Mouse (Mus musculus) heart, embryonic 10.5 days (tissue): ENCODE data around the gene Gbx1. TPM values are rescaled to one million over a fixed set of nuclear protein-coding genes. Genes with fewer than 3 reads are reported as not detected.
"Not testable (repeated sequence)": the region's sequence is repeated elsewhere in the genome, so short reads cannot be mapped to it uniquely, and the experiment has no call there.

Source experiments
- DNase-seq: peaks from one replicate; pipeline ENCODE4 v3.0.0-alpha.2; 2017; ENCODE audit warnings: low spot score
- H3K27ac ChIP-seq: fragments of 300-500 bp; sonication (generic); 2 replicates; pipeline ENCODE4 v1.5.1; 2016; ENCODE audit warnings: mild to moderate bottlenecking
- H3K27me3 ChIP-seq: fragments of 300-500 bp; sonication (generic); 2 replicates; pipeline ENCODE4 v1.6.1; 2016; ENCODE audit warnings: mild to moderate bottlenecking; ENCODE audit not compliant: poor library complexity, insufficient read depth, severe bottlenecking
- H3K36me3 ChIP-seq: fragments of 300-500 bp; sonication (generic); 2 replicates; pipeline ENCODE4 v1.6.1; 2016; ENCODE audit warnings: mild to moderate bottlenecking, moderate library complexity
- H3K4me1 ChIP-seq: fragments of 300-500 bp; sonication (generic); 2 replicates; pipeline ENCODE4 v1.6.1; 2016; ENCODE audit warnings: mild to moderate bottlenecking
- H3K4me3 ChIP-seq: fragments of 300-500 bp; sonication (generic); 2 replicates; pipeline ENCODE4 v1.5.1; 2016; ENCODE audit warnings: mild to moderate bottlenecking, moderate library complexity
- H3K9me3 ChIP-seq: fragments of 300-500 bp; sonication (generic); 2 replicates; pipeline ENCODE4 v1.6.1; 2016; ENCODE audit warnings: mild to moderate bottlenecking, moderate library complexity
- WGBS: fragments of 180-500 bp; shearing (Covaris S2); methylation state at CpG from one replicate; pipeline ENCODE4 v1.1.7; 2016; 5-methylcytosine and 5-hydroxymethylcytosine counted together
- polyA plus RNA-seq: library from polyadenylated mRNA; unstranded; fragments of >200 nt; fragmentation: Nextera tagmentation; extraction: Ambion mirVana; gene quantifications from 2 replicates; pipeline ENCODE4 v1.2.1, GENCODE M21; 2016

The Gbx1 gene
- 0.06 TPM in 1 of 2 replicates, not detected in the other for polyA plus RNA-seq

DNA sequence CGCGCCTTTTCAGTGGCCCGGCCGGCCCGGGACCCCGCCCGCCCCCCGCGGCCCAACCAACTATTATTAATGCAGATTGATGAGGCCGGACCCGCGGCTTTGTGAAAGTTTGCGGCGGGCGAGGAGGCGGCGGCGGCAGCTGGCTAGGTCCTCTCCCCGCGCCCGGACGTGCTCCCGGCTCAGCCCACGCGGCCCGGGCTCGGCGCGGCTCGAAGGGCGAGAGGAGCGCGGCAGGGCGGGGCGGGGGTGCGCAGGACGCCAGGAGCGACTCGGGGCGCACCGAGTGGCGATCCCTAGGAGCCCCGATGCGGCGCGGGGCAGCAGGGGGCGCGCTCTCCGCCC is at the start of gene Gbx1:
TSS of gene Gbx1 (minus strand) at position 314 of the 342 bp plus-strand sequence.
- no peaks in the 10 kb centered on the region for H3K36me3 ChIP-seq
- WGBS: under 1% methylated on average over 49 of the region's 49 CpGs
- no peak for DNase-seq
- H3K27me3 ChIP-seq: peaks cover 97% of the 10 kb centered on the region
- H3K27ac ChIP-seq: peak within 1 kb of the TSS; percentile 62; the same call in 1 of the 2 replicates
- H3K9me3 ChIP-seq: no peaks in the 10 kb centered on the region
- H3K4me1 ChIP-seq: peaks cover 18% of the 10 kb centered on the region
- peak within 1 kb of the TSS; percentile 62 for H3K4me3 ChIP-seq

DNA sequence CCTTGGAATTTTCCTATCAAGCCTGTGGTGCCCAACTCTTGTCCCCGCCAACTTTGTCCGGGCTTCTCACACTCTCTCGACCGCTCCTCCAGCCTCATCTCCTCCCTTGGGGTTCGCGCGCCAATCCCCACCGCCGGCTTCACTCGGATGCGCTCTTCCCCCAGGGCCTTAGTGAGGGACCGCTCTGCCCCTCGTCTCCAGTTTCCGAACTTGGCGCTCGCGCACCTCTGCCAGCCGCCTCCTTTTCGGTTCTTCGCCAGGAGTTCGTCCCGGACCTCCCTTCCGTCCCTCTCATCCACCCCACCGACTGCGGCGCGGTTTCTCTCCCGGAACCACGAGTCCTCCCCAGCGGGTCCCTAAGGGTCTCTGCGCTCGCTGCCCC is 49.8 kb upstream of the Gbx1 start:
- peaks cover 35% of the 10 kb centered on the region for H3K36me3 ChIP-seq
- peaks cover 14% of the 10 kb centered on the region for H3K4me1 ChIP-seq
- no peaks in the 10 kb centered on the region for H3K9me3 ChIP-seq
- WGBS: under 1% methylated on average over 32 of the region's 32 CpGs
- no peak for DNase-seq
- H3K4me3 ChIP-seq: peak overlapping the region; percentile 83
- peak overlapping the region; percentile 90 for H3K27ac ChIP-seq
- H3K27me3 ChIP-seq: no peaks in the 10 kb centered on the region

DNA sequence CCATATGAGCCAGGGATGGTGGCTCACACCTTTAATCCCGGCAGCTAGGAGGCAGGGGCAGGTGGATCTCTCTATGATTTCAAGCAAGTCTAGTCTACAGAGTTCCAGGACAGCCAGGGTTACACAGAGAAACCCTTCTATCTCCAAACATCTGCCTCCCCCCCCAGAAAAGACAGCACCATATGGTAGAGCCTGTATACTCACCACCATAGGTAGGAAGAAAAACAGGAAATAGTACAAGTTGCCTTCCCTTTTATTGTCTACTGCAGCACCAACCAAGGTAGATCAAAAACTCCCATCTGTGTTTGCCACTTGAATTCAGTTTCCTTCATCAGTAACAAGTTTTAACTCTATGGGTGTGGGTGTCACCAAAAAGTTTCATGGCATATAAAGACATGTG is 48.9 kb upstream of the Gbx1 start:
- H3K4me3 ChIP-seq: peak overlapping the region; percentile 83
- 80% methylated on average over 1 of the region's 1 CpGs for WGBS
- H3K36me3 ChIP-seq: peaks cover 43% of the 10 kb centered on the region
- H3K27me3 ChIP-seq: no peaks in the 10 kb centered on the region
- no peaks in the 10 kb centered on the region for H3K9me3 ChIP-seq
- no peak overlapping the region for H3K27ac ChIP-seq
- peaks cover 14% of the 10 kb centered on the region for H3K4me1 ChIP-seq
- DNase-seq: no peak

DNA sequence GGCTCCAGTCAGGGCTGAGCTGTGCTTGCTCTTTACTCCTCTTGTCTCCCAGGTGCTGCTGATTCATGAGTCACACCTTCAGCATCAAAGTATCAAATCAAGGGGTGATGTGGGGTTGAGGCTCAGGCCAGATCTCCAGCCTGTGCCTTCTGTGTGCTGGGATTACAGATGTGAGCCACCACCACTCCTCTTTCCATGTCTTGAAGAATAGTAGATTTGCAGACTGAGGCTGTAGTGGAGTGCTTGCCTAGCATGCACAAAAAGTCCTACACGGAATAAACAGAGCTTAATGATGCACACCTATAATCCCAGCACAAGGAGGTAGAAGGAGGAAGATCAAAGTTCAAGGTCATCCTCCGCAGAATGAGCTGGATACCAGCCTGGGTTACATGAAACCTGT is 29.7 kb upstream of the Gbx1 start, which contains the start of gene 4931409K22Rik:
TSS of gene 4931409K22Rik (minus strand) at position 101 of the 400 bp plus-strand sequence.
- WGBS: 65% methylated on average over 2 of the region's 2 CpGs
- Histone ChIP-seq H3K4me3 (no peak within 1 kb of the TSS), H3K27me3 (peaks cover 18% of the 10 kb centered on the region), H3K36me3 (no peaks in the 10 kb centered on the region), H3K27ac (no peak within 1 kb of the TSS), H3K9me3 (no peaks in the 10 kb centered on the region), H3K4me1 (peaks cover 2% of the 10 kb centered on the region)
- no peak for DNase-seq

DNA sequence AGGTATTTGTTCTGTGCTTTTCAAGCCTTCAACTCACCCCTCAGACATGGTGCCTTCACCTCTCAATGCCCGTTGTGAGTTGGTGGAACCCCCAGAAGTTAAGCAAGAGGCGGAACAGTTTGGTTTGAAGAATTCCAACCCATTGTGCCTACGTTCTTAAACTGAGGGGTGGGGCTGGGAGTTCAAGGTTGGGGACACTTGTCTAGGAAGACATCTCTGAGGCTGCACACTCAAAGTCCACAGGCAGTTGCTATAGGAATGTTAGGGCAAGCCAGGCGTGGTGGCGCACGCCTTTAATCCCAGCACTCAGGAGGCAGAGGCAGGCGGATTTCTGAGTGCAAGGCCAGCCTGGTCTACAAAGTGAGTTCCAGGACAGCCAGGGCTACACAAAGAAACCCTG is 28.3 kb upstream of the Gbx1 start:
- H3K36me3 ChIP-seq, H3K9me3 ChIP-seq, H3K27ac ChIP-seq, H3K4me3 ChIP-seq, DNase-seq: not testable (repeated sequence)
- peaks cover 16% of the 10 kb centered on the region for H3K4me1 ChIP-seq
- H3K27me3 ChIP-seq: peaks cover 32% of the 10 kb centered on the region
- WGBS: 85% methylated on average over 7 of the region's 7 CpGs

DNA sequence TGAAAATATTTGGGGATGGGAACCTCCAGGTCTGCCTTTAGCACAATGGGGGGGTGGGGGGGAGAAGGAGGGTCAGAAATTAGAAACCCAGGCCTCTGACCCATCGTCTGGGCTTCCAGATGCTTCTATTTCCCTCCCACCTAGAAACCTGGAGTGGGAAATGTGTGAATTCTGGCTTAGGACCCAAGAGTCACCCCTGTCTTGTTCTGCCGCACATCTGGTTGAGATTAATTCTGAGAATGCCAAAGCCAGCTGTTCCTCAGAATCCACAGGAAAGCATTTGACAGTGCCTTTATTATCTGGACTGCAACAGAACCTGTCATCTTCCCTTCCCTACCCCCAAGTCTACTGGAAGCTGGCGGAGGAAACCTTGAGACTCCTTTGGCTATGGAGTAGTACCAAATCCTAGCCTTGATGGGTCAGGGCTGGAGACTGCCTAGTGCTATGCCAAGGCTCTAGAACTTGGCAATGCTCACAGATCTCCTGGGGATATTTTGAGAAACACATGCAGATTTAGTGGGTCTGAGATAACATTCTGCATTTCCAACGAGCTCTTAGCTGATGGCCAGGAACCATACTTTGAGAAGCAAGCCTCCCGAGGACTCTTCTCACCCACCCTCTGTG is 26.7 kb upstream of the Gbx1 start:
- no peak overlapping the region for H3K27ac ChIP-seq
- no peak for DNase-seq

DNA sequence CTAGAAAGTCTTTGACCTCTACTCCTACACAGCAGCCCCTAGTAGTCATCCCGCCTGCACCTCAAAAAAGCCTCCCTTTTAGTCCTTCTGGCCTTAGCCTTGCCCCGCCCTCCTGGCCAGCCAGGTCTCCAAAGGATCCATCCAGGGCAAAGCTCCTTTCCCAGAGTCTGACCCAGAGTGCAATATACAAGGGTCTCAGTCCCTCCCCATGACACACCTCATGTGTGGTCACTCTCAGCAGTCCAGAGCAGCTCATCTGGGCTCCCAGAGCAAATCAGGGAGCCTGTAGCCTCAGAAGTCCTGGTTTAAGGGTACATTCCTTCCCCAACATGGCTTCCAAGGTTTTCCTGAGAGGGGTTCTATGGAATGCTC is 24.3 kb upstream of the Gbx1 start:
- H3K9me3 ChIP-seq: no peaks in the 10 kb centered on the region
- H3K27ac ChIP-seq: peak overlapping the region; percentile 29; the same call in 1 of the 2 replicates
- H3K36me3 ChIP-seq: no peaks in the 10 kb centered on the region
- peak overlapping the region; percentile 36; the same call in 1 of the 2 replicates for H3K4me3 ChIP-seq
- WGBS: 41% methylated on average over 2 of the region's 2 CpGs
- DNase-seq: no peak
- H3K4me1 ChIP-seq: peaks cover 18% of the 10 kb centered on the region
- peaks cover 55% of the 10 kb centered on the region for H3K27me3 ChIP-seq

More for the DNA sequence above, 26.7 kb upstream of the Gbx1 start:
- peaks cover 16% of the 10 kb centered on the region for H3K4me1 ChIP-seq
- peaks cover 48% of the 10 kb centered on the region for H3K27me3 ChIP-seq
- H3K36me3 ChIP-seq: no peaks in the 10 kb centered on the region
- no peak overlapping the region for H3K4me3 ChIP-seq
- no peaks in the 10 kb centered on the region for H3K9me3 ChIP-seq
- WGBS: 67% methylated on average over 5 of the region's 5 CpGs

DNA sequence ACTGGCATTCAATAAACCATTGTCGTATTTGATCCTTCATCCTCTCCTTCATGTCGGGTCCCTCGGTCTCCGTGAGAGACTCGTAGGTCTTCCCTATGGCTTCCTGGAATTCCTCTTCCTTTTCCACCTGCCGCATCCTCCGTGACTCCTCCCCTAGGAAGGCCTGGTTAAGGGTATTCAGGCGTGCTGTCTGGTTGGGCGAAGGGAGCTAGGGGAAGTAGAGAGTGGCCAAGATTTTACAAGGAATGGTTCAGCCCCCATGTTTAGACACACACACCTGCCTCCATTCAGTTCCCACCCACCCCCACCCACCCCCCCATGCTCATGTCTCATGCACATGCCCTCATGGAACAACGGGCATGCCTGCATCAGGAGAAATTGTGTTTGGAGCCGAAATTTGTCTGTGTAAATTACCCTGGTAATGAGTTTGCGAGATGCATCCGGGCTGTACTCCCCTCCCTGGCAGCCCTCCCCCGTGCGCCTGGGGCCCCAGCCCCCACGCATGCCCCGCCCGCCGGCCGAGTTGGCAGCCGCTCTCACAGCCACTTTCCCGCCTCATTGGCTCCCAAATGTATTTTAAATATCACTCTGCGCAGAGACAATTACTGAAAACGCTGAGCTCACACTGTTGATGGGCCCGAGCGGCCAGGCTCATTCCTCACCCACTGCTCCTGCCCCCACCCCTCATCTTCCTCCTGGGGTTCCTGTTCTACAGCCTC is 23.8 kb upstream of the Gbx1 start:
- peaks cover 18% of the 10 kb centered on the region for H3K4me1 ChIP-seq
- H3K27ac ChIP-seq: peak overlapping the region; percentile 29; the same call in 1 of the 2 replicates
- 41% methylated on average over 26 of the region's 26 CpGs for WGBS
- H3K27me3 ChIP-seq: peaks cover 56% of the 10 kb centered on the region
- no peak for DNase-seq
- H3K4me3 ChIP-seq: peak overlapping the region; percentile 36; the same call in 1 of the 2 replicates
- H3K9me3 ChIP-seq: no peaks in the 10 kb centered on the region
- no peaks in the 10 kb centered on the region for H3K36me3 ChIP-seq

DNA sequence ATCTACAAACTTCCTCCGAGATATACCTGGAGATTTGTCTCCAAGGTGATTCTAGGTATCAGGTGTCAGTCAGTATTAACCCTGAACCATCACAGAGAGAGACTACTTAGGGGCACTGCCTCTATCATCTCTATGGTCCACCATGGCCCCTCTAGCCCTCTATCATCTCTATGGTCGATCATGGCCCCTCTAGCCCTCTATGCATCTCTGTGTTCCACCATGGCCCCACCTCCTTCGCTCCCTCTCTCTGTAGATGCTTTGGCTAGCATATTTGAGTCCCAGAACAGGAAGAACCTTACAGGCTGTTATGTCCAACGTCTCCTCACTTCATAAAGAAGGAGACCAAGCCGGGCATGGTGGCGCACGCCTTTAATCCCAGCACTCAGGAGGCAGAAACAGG is 15.6 kb upstream of the Gbx1 start:
- no peak overlapping the region for H3K4me3 ChIP-seq
- H3K27me3 ChIP-seq: peaks cover 20% of the 10 kb centered on the region
- WGBS: 75% methylated on average over 7 of the region's 7 CpGs
- no peak for DNase-seq
- H3K4me1 ChIP-seq: peaks cover 34% of the 10 kb centered on the region
- H3K27ac ChIP-seq: no peak overlapping the region
- H3K9me3 ChIP-seq: no peaks in the 10 kb centered on the region
- no peaks in the 10 kb centered on the region for H3K36me3 ChIP-seq

DNA sequence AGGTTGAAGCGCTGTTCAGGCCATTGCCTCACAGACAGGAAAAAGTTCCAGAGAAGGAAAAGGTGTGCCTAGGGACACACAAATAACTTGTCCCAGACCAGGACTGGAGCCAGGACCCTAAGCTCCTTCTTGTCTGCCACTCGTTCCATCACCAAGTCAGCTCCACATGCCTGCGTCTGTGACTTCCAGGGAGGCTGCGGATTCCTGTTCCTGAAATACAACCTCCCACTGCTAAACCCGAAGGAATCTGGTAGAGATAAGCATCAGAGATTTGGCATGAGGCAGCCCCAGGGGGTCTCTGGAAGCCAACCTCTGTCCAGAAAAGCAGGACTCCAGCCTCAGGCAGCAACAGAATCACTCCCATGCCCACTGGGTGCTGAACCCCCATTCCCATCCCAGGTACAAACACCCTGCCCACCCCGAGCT is 14.2 kb upstream of the Gbx1 start:
- H3K36me3 ChIP-seq: no peaks in the 10 kb centered on the region
- peaks cover 25% of the 10 kb centered on the region for H3K27me3 ChIP-seq
- H3K9me3 ChIP-seq: no peaks in the 10 kb centered on the region
- peak overlapping the region; percentile 54 for H3K4me3 ChIP-seq
- peaks cover 34% of the 10 kb centered on the region for H3K4me1 ChIP-seq
- peak overlapping the region; percentile 80; the same call in 1 of the 2 replicates for H3K27ac ChIP-seq
- 6% methylated on average over 6 of the region's 6 CpGs for WGBS
- no peak for DNase-seq

DNA sequence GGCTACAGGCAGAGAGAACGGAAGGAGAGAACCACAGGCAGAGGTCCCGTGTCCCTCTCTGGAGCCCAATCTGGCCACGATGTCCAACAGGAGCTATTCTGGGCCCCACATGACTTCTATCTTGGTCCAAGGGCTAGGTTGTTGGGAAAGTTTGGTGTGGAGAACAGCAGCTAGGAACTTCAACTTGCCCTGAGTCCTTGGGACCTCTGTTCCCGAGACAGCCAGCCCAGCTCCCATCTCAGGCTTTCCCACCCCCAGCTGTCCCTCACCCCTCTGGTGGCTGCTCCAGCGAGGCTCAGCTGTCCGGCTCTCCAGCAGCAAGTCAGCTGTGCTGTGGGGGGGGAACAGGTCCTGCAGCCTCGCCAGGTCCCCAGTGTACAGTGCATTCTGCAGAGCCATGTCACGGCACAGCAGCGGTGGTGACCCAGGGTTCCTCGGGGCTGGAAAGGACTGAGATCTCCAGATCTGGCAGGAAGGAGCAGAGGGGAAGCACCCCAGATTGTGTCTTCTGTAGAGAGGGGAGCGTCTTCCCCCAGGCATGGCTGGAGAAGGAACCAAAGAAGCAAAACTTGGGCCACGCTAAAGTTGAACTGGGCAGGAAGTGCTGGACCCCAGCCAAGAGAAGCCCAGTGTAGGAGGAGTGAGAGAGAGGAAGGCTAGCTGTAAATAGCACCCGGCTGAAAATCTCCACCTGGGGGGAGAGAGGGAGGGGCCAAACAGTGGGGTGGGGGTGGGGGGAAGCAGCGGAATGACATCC is 13.6 kb upstream of the Gbx1 start, which contains the start of gene Asb10:
TSS of gene Asb10 (minus strand) at position 592 of the 757 bp plus-strand sequence.
- Histone ChIP-seq H3K9me3 (no peaks in the 10 kb centered on the region), H3K4me3 (peak within 1 kb of the TSS; percentile 54), H3K27ac (peak within 1 kb of the TSS; percentile 80), H3K4me1 (peaks cover 34% of the 10 kb centered on the region), H3K36me3 (no peaks in the 10 kb centered on the region), H3K27me3 (peaks cover 29% of the 10 kb centered on the region)
- WGBS: 17% methylated on average over 14 of the region's 14 CpGs
- DNase-seq: no peak

DNA sequence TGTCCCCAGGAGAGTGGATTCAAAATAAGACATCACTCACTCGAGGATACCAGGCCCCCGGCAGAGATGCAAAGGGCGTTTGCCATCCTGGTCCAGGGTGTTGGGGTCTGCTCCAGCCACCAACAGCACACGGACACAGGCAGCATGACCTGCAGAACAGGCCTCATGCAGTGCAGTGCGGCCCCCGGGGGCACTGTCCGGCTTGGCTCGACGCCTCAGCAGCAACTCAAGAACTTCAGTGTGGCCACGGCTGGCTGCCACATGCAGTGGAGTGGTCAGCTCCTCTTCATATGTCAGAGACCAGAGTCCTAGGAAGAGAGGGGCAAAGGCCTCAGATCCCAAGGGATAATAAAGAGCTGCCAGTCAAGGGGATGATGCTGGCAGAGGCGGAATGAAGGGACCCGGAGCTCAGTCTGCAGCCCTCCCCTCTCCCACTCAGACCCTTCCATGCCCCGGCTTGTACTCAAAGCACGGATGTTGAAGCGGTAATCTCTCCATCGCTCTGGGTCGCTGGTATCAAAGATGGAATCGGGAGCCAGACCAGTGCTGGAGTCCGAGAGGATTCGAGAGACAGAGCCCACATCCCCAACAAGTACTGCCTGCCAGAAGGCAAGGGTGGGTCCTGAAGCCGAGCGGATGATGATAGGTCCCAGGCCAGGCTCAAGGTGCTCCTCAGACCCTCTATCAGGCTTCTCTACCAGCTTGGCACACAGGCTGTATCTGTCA is 12.7 kb upstream of the Gbx1 start:
- Histone ChIP-seq H3K4me3 (peak overlapping the region; percentile 54; the same call in 1 of the 2 replicates), H3K27me3 (peaks cover 34% of the 10 kb centered on the region), H3K9me3 (no peaks in the 10 kb centered on the region), H3K4me1 (peaks cover 27% of the 10 kb centered on the region), H3K36me3 (no peaks in the 10 kb centered on the region), H3K27ac (peak overlapping the region; percentile 80)
- no peak for DNase-seq
- WGBS: 75% methylated on average over 22 of the region's 22 CpGs
